10 mouse cellular contexts compared by ENCODE assay signal in genomic region chr2:180597490-180597889, GRCm38 (mm10). TPM values are rescaled to one million over a fixed set of nuclear protein-coding genes. Genes with fewer than 3 reads are reported as not detected.
DNase-seq lines count a peak whose midpoint lies in the region; ATAC-seq lines count a peak whose summit lies in the region.
"Had no signal": no experiment of that assay in that cellular context is flagged by ENCODE, and none has a peak within 500 bp of the region (broad histone marks: within the 10 kb centered on the region; RNA-seq: fewer than 3 reads in every experiment).

Col9a3 (plus strand) TSS chr2:180597790.

- H3K27me3 ChIP-seq in heart, embryonic 13.5 days (replicated peaks) = peaks cover 56% of the 10 kb centered on the region
- peaks cover 9% of the 10 kb centered on the region; the same call in 1 of the 2 replicates for H3K27me3 ChIP-seq in lung, embryonic 16.5 days (ENCODE audit: control insufficient read depth, insufficient read depth, low read depth, low read length)
- H3K27me3 ChIP-seq in limb, embryonic 11.5 days (ENCODE audit: control insufficient read depth, insufficient read depth, low read length) = peaks cover 10% of the 10 kb centered on the region; the same call in 1 of the 2 replicates
- H3K27me3 ChIP-seq in stomach, embryonic 16.5 days (ENCODE audit: control insufficient read depth, insufficient read depth, low read length) = peaks cover 28% of the 10 kb centered on the region

- no peak for DNase-seq in heart, adult 9 months (ENCODE audit: low spot score in 2 of 2)
- DNase-seq in lung, postnatal 36 days = no peak
- DNase-seq in limb, embryonic 11.5 days (ENCODE audit: low spot score) = no peak
- no peak for DNase-seq in urinary bladder, postnatal 4 days (ENCODE audit: low spot score in 2 of 2)
- no peak for DNase-seq in lung, postnatal 4 days
- DNase-seq: right cerebral cortex, postnatal 4 days had no signal

- peaks cover 26% of the 10 kb centered on the region for H3K4me1 ChIP-seq in heart, embryonic 13.5 days
- H3K4me1 ChIP-seq in lung, embryonic 16.5 days (replicated peaks; ENCODE audit: control insufficient read depth, insufficient read depth, low read length) = peaks cover 3% of the 10 kb centered on the region; the same call in 1 of the 2 replicates
- H3K4me1 ChIP-seq in limb, embryonic 11.5 days (ENCODE audit: control insufficient read depth, insufficient read depth, low read length) = peaks cover 15% of the 10 kb centered on the region
- peaks cover 3% of the 10 kb centered on the region for H3K4me1 ChIP-seq in stomach, embryonic 16.5 days (ENCODE audit: control insufficient read depth, insufficient read depth, low read length)

- peak within 1 kb of the TSS; percentile 72 for H3K4me2 ChIP-seq in heart, embryonic 13.5 days
- peak within 1 kb of the TSS; percentile 57 for H3K4me2 ChIP-seq in lung, embryonic 16.5 days (ENCODE audit: low read depth, low read length)
- peak within 1 kb of the TSS; percentile 58 for H3K4me2 ChIP-seq in limb, embryonic 11.5 days (ENCODE audit: low read depth, severe bottlenecking)
- H3K4me2 ChIP-seq in stomach, embryonic 16.5 days (ENCODE audit: low read depth, low read length) = peak within 1 kb of the TSS; percentile 45

- H3K9me3 ChIP-seq in heart, embryonic 13.5 days = no peaks in the 10 kb centered on the region
- no peaks in the 10 kb centered on the region for H3K9me3 ChIP-seq in lung, embryonic 16.5 days (ENCODE audit: control insufficient read depth, low read length)
- H3K9me3 ChIP-seq in limb, embryonic 11.5 days (ENCODE audit: control insufficient read depth, low read length) = no peaks in the 10 kb centered on the region
- no peaks in the 10 kb centered on the region for H3K9me3 ChIP-seq in stomach, embryonic 16.5 days (replicated peaks; ENCODE audit: control insufficient read depth, low read length)

- peak within 1 kb of the TSS; percentile 50 for H3K4me3 ChIP-seq in heart, embryonic 13.5 days
- peak within 1 kb of the TSS; percentile 37 for H3K4me3 ChIP-seq in lung, embryonic 16.5 days (ENCODE audit: low read length)
- H3K4me3 ChIP-seq in limb, embryonic 11.5 days (ENCODE audit: low read depth, low read length) = peak within 1 kb of the TSS; percentile 39
- H3K4me3 ChIP-seq in stomach, embryonic 16.5 days (replicated peaks; ENCODE audit: low read length) = peak within 1 kb of the TSS; percentile 28

- peak within 1 kb of the TSS; percentile 74 for H3K9ac ChIP-seq in heart, embryonic 13.5 days
- peak within 1 kb of the TSS; percentile 61 for H3K9ac ChIP-seq in lung, embryonic 16.5 days (ENCODE audit: low read length)
- peak within 1 kb of the TSS; percentile 59 for H3K9ac ChIP-seq in limb, embryonic 11.5 days (ENCODE audit: low read length)
- H3K9ac ChIP-seq in stomach, embryonic 16.5 days (ENCODE audit: low read length) = peak within 1 kb of the TSS; percentile 56
- H3K9ac ChIP-seq: liver, embryonic 14.5 days had no signal

- 40% methylated on average over 4 of the region's 4 CpGs for WGBS in heart, embryonic 13.5 days
- WGBS in lung, embryonic 16.5 days = 39% methylated on average over 4 of the region's 4 CpGs
- 45% methylated on average over 4 of the region's 4 CpGs for WGBS in limb, embryonic 11.5 days
- 46% methylated on average over 4 of the region's 4 CpGs for WGBS in stomach, embryonic 16.5 days

- no peak for ATAC-seq in heart, embryonic 13.5 days (ENCODE audit: extremely low read depth, insufficient number of reproducible peaks, low FRiP score, low TSS enrichment)
- ATAC-seq in lung, embryonic 16.5 days (ENCODE audit: low read depth) = no peak
- ATAC-seq in limb, embryonic 11.5 days (ENCODE audit: insufficient number of reproducible peaks, low FRiP score, low TSS enrichment, low read depth) = no peak
- ATAC-seq in stomach, embryonic 16.5 days (ENCODE audit: insufficient read depth, low FRiP score) = no peak

- peaks cover 37% of the 10 kb centered on the region for H3K36me3 ChIP-seq in heart, embryonic 13.5 days
- peaks cover 16% of the 10 kb centered on the region for H3K36me3 ChIP-seq in lung, embryonic 16.5 days (ENCODE audit: control insufficient read depth, insufficient read depth, low read length)
- H3K36me3 ChIP-seq in limb, embryonic 11.5 days (ENCODE audit: control insufficient read depth, insufficient read depth, low read length) = peaks cover 5% of the 10 kb centered on the region
- peaks cover 9% of the 10 kb centered on the region; the same call in 1 of the 2 replicates for H3K36me3 ChIP-seq in stomach, embryonic 16.5 days (ENCODE audit: control insufficient read depth, insufficient read depth, low read length)

- H3K27ac ChIP-seq in heart, embryonic 13.5 days (replicated peaks) = peak within 1 kb of the TSS; percentile 13; the same call in 1 of the 2 replicates
- no peak within 1 kb of the TSS for H3K27ac ChIP-seq in lung, embryonic 16.5 days (ENCODE audit: low read length)
- H3K27ac ChIP-seq in limb, embryonic 11.5 days (replicated peaks; ENCODE audit: low read depth, low read length) = peak within 1 kb of the TSS; percentile 30; the same call in 1 of the 2 replicates
- H3K27ac ChIP-seq in stomach, embryonic 16.5 days (ENCODE audit: low read length) = no peak within 1 kb of the TSS
- H3K27ac ChIP-seq: liver, embryonic 14.5 days had no signal

RNA-seq across cellular contexts. Expression of gene Col9a3, which starts in this region (rescaled TPM):
- polyA plus RNA-seq in heart, embryonic 13.5 days (2015; fragmentation: Nextera tagmentation; extraction: Ambion mirVana) = 16.0 and 19.3 TPM in 2 replicates
- polyA plus RNA-seq in lung, embryonic 16.5 days (2015; fragmentation: Nextera tagmentation; extraction: Ambion mirVana) = 36.9 and 38.3 TPM in 2 replicates
- 45.8 and 48.9 TPM in 2 replicates for polyA plus RNA-seq in limb, embryonic 11.5 days (2014; fragmentation: Nextera tagmentation; extraction: Ambion mirVana)
- 6.6 and 9.0 TPM in 2 replicates for polyA plus RNA-seq in stomach, embryonic 16.5 days (2015; fragmentation: Nextera tagmentation; extraction: Ambion mirVana)

Comparison
In these comparisons a context has a peak if more than half of its experiments do, and no peak if none do; other contexts are left out.
1. H3K27ac ChIP-seq: peak in heart, embryonic 13.5 days (single experiment) and limb, embryonic 11.5 days (single experiment); none in lung, embryonic 16.5 days (single experiment) and stomach, embryonic 16.5 days (single experiment).
2. Peak in every context shown above with its lines, with median percentiles within 50 percentile points of each other: H3K4me2 ChIP-seq, H3K4me3 ChIP-seq and H3K9ac ChIP-seq.